Mouse (Mus musculus): ENCODE results near the gene Btnl4. TPM values are rescaled to one million over a fixed set of nuclear protein-coding genes. Genes with fewer than 3 reads are reported as not detected.

Btnl4 gene
- 0.16 and 0.49 TPM in 2 replicates for polyA plus RNA-seq (2012; ENCODE audit: low replicate concordance)

DNA sequence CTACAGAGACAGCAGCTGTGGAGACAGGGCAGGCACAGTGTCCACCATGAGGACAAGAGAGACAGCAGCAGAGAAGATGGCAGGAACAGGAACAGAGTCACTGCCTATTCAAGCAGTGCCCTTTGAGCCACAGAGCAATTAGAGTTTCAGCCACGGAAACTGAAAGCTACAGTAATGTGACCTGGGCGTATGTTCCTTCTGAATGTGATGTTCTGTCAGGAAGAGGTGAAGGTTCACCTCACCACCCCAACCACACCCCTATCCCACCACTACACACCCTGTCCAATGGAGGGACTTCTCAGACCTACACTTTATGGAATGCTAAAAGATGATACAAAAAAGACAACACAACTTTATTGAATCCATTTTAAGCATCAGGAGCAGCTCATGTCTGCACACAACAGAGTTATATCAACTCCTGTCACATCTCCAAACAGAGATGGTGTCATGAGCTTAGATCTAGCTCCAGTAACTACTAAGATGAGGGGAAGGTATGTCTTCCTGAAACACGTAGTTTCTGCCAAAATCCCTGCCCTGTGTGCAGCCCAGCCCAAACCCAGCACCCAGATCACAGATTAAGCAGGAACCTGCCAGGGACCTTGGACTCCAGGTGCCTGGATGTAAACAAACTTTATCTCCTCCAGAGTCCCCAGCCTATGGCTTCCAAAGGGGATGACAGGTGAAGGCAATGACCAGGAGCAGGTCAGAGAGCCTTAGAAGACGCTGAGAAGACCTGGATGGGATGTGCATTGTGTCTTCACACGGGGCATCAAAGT is at the start of gene Btnl4:
TSS of gene Btnl4 (minus strand) at position 81 of the 776 bp plus-strand sequence.

DNA sequence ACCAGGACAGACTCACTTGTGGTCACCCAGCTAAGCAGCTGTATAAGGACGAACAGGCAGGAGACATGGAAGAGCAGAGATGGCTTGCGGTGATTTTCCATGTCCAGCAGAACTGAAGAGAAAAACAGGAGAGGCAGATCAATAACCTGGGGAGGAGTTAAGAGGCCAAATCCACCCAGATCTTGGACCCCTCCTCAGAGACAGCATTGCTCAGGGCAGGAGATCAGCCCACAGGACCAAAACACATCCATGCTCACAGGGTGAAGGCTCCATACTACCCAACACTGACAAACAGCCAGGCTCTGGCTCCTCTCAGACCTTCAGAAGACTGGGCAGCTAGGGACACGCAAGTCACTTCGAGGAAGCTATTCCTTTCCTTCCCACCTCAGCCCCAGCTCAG is 40.1 kb upstream of the Btnl4 start, which contains the start of gene Btnl6:
TSS of gene Btnl6 (minus strand) at position 101 of the 400 bp plus-strand sequence.

Other genes starting within 250 kb of the Btnl4 start
- 44.0 and 80.9 TPM in 2 replicates for gene H2-Ob, start 238.4 kb downstream of the Btnl4 start, polyA plus RNA-seq (2012; ENCODE audit: low replicate concordance)
- gene H2-Ab1, start 219.6 kb downstream of the Btnl4 start, polyA plus RNA-seq (2012; ENCODE audit: low replicate concordance): 1,724 and 6,143 TPM in 2 replicates
- gene H2-Aa, start 189.5 kb downstream of the Btnl4 start, polyA plus RNA-seq (2012; ENCODE audit: low replicate concordance): 100 and 954 TPM in 2 replicates
- gene H2-Eb1, start 171.5 kb downstream of the Btnl4 start, polyA plus RNA-seq (2012; ENCODE audit: low replicate concordance): 222 and 457 TPM in 2 replicates
- gene H2-Eb2, start 151.7 kb downstream of the Btnl4 start, polyA plus RNA-seq (2012; ENCODE audit: low replicate concordance): 0.24 and 0.89 TPM in 2 replicates
- gene Btnl2, start 122.5 kb downstream of the Btnl4 start, polyA plus RNA-seq (2012; ENCODE audit: low replicate concordance): 1.8 and 2.0 TPM in 2 replicates
- not detected in 2 replicates for gene Btnl1, start 100.2 kb downstream of the Btnl4 start, polyA plus RNA-seq (2012; ENCODE audit: low replicate concordance)
- gene BC051142, start 78.5 kb downstream of the Btnl4 start, polyA plus RNA-seq (2012; ENCODE audit: low replicate concordance): 0.70 and 1.7 TPM in 2 replicates
- not detected in 2 replicates for gene Btnl6, start 40.0 kb upstream of the Btnl4 start, polyA plus RNA-seq (2012; ENCODE audit: low replicate concordance)
- 7.8 and 33.6 TPM in 2 replicates for gene Notch4, start 87.0 kb upstream of the Btnl4 start, polyA plus RNA-seq (2012; ENCODE audit: low replicate concordance)
- gene Gpsm3, start 112.5 kb upstream of the Btnl4 start, polyA plus RNA-seq (2012; ENCODE audit: low replicate concordance): 701 and 1,475 TPM in 2 replicates
- gene Pbx2, start 113.9 kb upstream of the Btnl4 start, polyA plus RNA-seq (2012; ENCODE audit: low replicate concordance): 129 and 229 TPM in 2 replicates
- gene Ager, start 120.5 kb upstream of the Btnl4 start, polyA plus RNA-seq (2012; ENCODE audit: low replicate concordance): 6.8 and 13.6 TPM in 2 replicates
- gene Rnf5, start 126.4 kb upstream of the Btnl4 start, polyA plus RNA-seq (2012; ENCODE audit: low replicate concordance): 44.1 and 76.3 TPM in 2 replicates
- gene Agpat1, start 126.9 kb upstream of the Btnl4 start, polyA plus RNA-seq (2012; ENCODE audit: low replicate concordance): 143 and 230 TPM in 2 replicates
- gene Egfl8, start 138.7 kb upstream of the Btnl4 start, polyA plus RNA-seq (2012; ENCODE audit: low replicate concordance): 1.2 and 1.3 TPM in 2 replicates
- gene Ppt2, start 151.2 kb upstream of the Btnl4 start, polyA plus RNA-seq (2012; ENCODE audit: low replicate concordance): 77.8 and 82.6 TPM in 2 replicates
- 13.3 and 35.6 TPM in 2 replicates for gene Prrt1, start 152.2 kb upstream of the Btnl4 start, polyA plus RNA-seq (2012; ENCODE audit: low replicate concordance)
- gene Fkbpl, start 167.4 kb upstream of the Btnl4 start, polyA plus RNA-seq (2012; ENCODE audit: low replicate concordance): 3.7 and 4.4 TPM in 2 replicates
- 177 and 309 TPM in 2 replicates for gene Atf6b, start 169.8 kb upstream of the Btnl4 start, polyA plus RNA-seq (2012; ENCODE audit: low replicate concordance)
- 0.28 and 0.68 TPM in 2 replicates for gene Tnxb, start 193.2 kb upstream of the Btnl4 start, polyA plus RNA-seq (2012; ENCODE audit: low replicate concordance)

All from hematopoietic multipotent progenitor cell, adult 10-12 weeks (in vitro differentiated cells).